Mouse (Mus musculus) embryonic stem cell, embryonic (primary cell): ENCODE data around the gene Gm9844.

Experiments
- CTCF ChIA-PET, 4 experiments: fragments of 300-600 bp in 2 of 4; fragments of 350-600 bp in 2 of 4; sonication (Branson Sonifier 250); formaldehyde crosslinking; loops; one replicate each; lab custom pipeline; 2022; ENCODE audit warnings: inconsistent platforms in 2 of 4; lab: Charles Lee
- POLR2A ChIA-PET, 4 experiments: fragments of 300-600 bp in 2 of 4; fragments of 350-600 bp in 2 of 4; sonication (Branson Sonifier 250); formaldehyde crosslinking; loops; one replicate each; lab custom pipeline; 2022; ENCODE audit warnings: antibody characterized with exemption in 4 of 4, inconsistent platforms in 1 of 4; lab: Charles Lee

Gene Gm9844

GRCm38 (mm10) chr7:24901842-24902241, 39.8 kb downstream of the Gm9844 start:
- ChIA-PET CTCF (interaction anchor here in 1 of 4 experiments (2.2 to 6.6 kb wide), 2 partner anchors 9 to 49 kb away, joined by 5 to 92 read pairs; no protein-coding TSS in a partner anchor), POLR2A (interaction anchor here (0.7 to 14.8 kb wide), 11 partner anchors 11 to 249 kb away, joined by 3 to 436 read pairs (median 4); partner anchors contain the start of genes Rps19 (in 3 of the 4) and Rabac1 (in 1 of the 4))

GRCm38 (mm10) chr7:24902264-24902629, 40.2 kb downstream of the Gm9844 start:
- CTCF ChIA-PET, result interaction anchor here in 2 of 4 experiments (0.6 to 6.6 kb wide), 3 partner anchors 9 to 66 kb away, joined by 4 to 92 read pairs (median 4); no protein-coding TSS in a partner anchor
- POLR2A ChIA-PET, result interaction anchor here (0.5 to 14.8 kb wide), 18 partner anchors 11 to 882 kb away, joined by 3 to 436 read pairs (median 4); partner anchors contain the start of genes Rps19 (in 3 of the 4), Dmrtc2 (in 1 of the 4), Lypd4 (in 1 of the 4) and Rabac1 (in 1 of the 4)

DNA sequence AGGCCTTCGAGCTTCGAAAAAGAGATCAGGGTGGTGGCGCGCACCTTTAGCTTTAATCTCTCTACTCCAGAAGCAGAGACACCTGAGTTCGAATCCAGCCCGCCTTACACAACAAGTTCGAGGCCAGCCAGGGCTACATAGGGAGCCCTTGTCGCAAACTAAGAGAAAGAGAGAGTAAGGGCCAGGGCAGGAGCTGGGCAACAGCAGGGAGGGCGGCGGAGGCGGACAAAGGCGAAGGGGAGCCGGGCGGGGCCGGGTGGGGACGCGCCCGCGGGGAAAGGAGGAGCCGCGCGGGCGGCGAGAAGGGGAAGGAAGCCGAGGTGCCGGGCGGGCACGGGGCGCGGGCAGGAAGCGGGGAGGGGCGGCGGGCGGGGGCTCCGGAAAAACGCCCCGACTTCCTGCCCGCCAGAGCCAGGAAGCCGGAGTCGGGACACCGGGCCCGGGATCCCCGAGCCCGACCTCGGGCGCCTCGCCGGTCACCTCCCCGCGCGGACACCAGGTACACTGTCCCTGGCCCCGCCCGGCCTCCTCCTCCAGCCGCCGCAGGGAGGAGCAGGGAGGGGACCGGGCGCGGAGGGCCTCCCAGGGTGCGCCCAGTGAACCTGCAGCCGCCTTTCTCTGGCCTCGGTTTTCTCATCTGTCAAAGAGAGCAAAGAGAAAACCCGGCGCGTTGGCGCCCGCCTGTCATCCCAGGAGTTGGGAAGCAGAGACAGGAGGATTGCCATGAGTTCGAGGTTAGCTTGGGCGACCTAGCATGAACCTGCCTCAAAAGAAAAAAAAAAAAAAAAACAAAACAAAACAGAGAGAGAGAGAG, 40.8 kb downstream of the Gm9844 start, which contains the start of gene Arhgef1:
Gene Arhgef1, plus strand, starts transcription at position 283 of the 814 bp plus-strand sequence.
- CTCF ChIA-PET, result interaction anchor here in 3 of 4 experiments (0.6 to 6.6 kb wide), 9 partner anchors 10 to 414 kb away, joined by 4 to 92 read pairs (median 11); partner anchors contain the start of genes Megf8 (in 1 of the 3) and Rps19 (in 1 of the 3)
- POLR2A ChIA-PET, result interaction anchor here (0.5 to 14.8 kb wide), 32 partner anchors 12 to 881 kb away, joined by 3 to 436 read pairs (median 4); partner anchors contain the start of genes Rps19 (in 3 of the 4), Dmrtc2 (in 1 of the 4), Lypd4 (in 1 of the 4) and Megf8 (in 1 of the 4)

- CTCF ChIA-PET, result interaction anchor here (0.6 to 6.6 kb wide), 10 partner anchors 11 to 414 kb away, joined by 4 to 92 read pairs (median 12); partner anchors contain the start of genes Megf8 (in 1 of the 4) and Rps19 (in 1 of the 4)
Observed at GRCm38 (mm10) chr7:24903444-24903825, 41.4 kb downstream of the Gm9844 start.

GRCm38 (mm10) chr7:24904070-24904483, 42.1 kb downstream of the Gm9844 start:
- ChIA-PET POLR2A (interaction anchor here (0.6 to 14.8 kb wide), 44 partner anchors 8 to 529 kb away, joined by 3 to 436 read pairs (median 4); partner anchors contain the start of genes Rabac1 (in 3 of the 4), Rps19 (in 3 of the 4), Cic (in 1 of the 4) and Dmrtc2 (in 1 of the 4)), CTCF (interaction anchor here (0.5 to 6.6 kb wide), 26 partner anchors 11 to 505 kb away, joined by 3 to 92 read pairs (median 4); partner anchors contain the start of genes Rabac1 (in 1 of the 4) and Rps19 (in 1 of the 4))

More at GRCm38 (mm10) chr7:24903444-24903825, 41.4 kb downstream of the Gm9844 start:
- POLR2A ChIA-PET, result interaction anchor here (0.6 to 14.8 kb wide), 29 partner anchors 12 to 413 kb away, joined by 3 to 436 read pairs (median 6); partner anchors contain the start of genes Rps19 (in 3 of the 4), Dmrtc2 (in 2 of the 4), Lypd4 (in 2 of the 4) and Rabac1 (in 2 of the 4)

- CTCF ChIA-PET, result interaction anchor here in 3 of 4 experiments (0.5 to 6.6 kb wide), 22 partner anchors 12 to 504 kb away, joined by 3 to 92 read pairs (median 5); partner anchors contain the start of genes Gm4881 (in 1 of the 3) and Rabac1 (in 1 of the 3)
- POLR2A ChIA-PET, result interaction anchor here (0.7 to 14.8 kb wide), 20 partner anchors 9 to 497 kb away, joined by 3 to 436 read pairs (median 8); partner anchors contain the start of genes Rabac1 (in 2 of the 4), Rps19 (in 2 of the 4), Dmrtc2 (in 1 of the 4) and Lypd4 (in 1 of the 4)
Observed at GRCm38 (mm10) chr7:24904936-24905335, 42.9 kb downstream of the Gm9844 start.

- CTCF ChIA-PET, result interaction anchor here (0.6 to 6.6 kb wide), 20 partner anchors 12 to 933 kb away, joined by 3 to 92 read pairs (median 6); partner anchors contain the start of genes Rabac1 (in 2 of the 4), Rps19 (in 1 of the 4) and Vmn1r181 (in 1 of the 4)
Observed at GRCm38 (mm10) chr7:24906551-24906950, 44.5 kb downstream of the Gm9844 start.

GRCm38 (mm10) chr7:24907211-24907748, 45.3 kb downstream of the Gm9844 start:
- CTCF ChIA-PET, result interaction anchor here (0.6 to 6.6 kb wide), 19 partner anchors 11 to 306 kb away, joined by 3 to 92 read pairs (median 5); partner anchors contain the start of genes Rabac1 (in 2 of the 4) and Rps19 (in 1 of the 4)

More at GRCm38 (mm10) chr7:24906551-24906950, 44.5 kb downstream of the Gm9844 start:
- POLR2A ChIA-PET, result interaction anchor here (0.6 to 14.8 kb wide), 24 partner anchors 8 to 315 kb away, joined by 3 to 436 read pairs (median 4); partner anchors contain the start of genes Rps19 (in 3 of the 4), Rabac1 (in 2 of the 4) and Zfp526 (in 1 of the 4)

More at GRCm38 (mm10) chr7:24907211-24907748, 45.3 kb downstream of the Gm9844 start:
- POLR2A ChIA-PET, result interaction anchor here (0.5 to 14.8 kb wide), 25 partner anchors 8 to 314 kb away, joined by 3 to 436 read pairs (median 5); partner anchors contain the start of genes Rabac1 (in 2 of the 4), Rps19 (in 2 of the 4) and Zfp526 (in 1 of the 4)
